Mouse (Mus musculus) megakaryocyte, embryonic 14.5 days (primary cell): Measurements from ENCODE around the gene Rhcg.

Experiments used
- FLI1 ChIP-seq: IDR thresholded peaks from 2 replicates; pipeline ENCODE4 v1.6.1; 2012; ENCODE audit warnings: low read length, inconsistent platforms, mixed read lengths
- GATA1 ChIP-seq: IDR thresholded peaks from 3 replicates; pipeline ENCODE4 v1.6.1; 2012; ENCODE audit warnings: mixed read lengths, low read length, inconsistent platforms, borderline replicate concordance

DNA sequence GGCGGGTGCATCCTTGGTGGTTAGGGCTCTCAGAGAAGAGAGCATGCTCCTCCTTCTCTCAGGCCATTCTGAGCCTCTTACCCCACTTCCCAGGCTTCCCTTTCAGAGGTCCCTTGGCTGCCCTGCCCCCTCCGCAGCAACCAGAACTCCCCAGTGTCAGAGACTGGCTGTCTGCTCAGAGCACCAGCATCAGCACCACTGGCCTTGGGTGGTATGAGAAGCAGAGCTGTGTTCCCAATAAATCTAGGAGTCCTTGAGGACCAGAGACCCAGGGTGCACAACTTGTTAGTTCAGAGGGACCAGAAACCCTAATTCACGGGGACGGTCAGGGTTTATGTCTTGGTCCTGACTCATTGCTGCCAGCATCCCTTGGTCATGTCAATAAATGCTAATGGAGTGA lies 2.4 kb downstream of the Rhcg start:
- TF ChIP-seq GATA1 = no peak
- TF ChIP-seq FLI1 = no peak
